Mouse (Mus musculus) spleen, postnatal 36 days (tissue): ENCODE measurements at regions not wholly inside any gene's neighbourhood (a gene's known extent, or its start where the extent isn't known, plus 50 kb on each side); places are given as distances from the start of the nearest gene placed in this dataset.

Experiments
- DNase-seq, 2 experiments: peaks; one replicate each; pipeline ENCODE4 v3.0.0; 2022; ENCODE audit warnings: low spot score in 2 of 2, mixed read lengths in 1 of 2

DNA sequence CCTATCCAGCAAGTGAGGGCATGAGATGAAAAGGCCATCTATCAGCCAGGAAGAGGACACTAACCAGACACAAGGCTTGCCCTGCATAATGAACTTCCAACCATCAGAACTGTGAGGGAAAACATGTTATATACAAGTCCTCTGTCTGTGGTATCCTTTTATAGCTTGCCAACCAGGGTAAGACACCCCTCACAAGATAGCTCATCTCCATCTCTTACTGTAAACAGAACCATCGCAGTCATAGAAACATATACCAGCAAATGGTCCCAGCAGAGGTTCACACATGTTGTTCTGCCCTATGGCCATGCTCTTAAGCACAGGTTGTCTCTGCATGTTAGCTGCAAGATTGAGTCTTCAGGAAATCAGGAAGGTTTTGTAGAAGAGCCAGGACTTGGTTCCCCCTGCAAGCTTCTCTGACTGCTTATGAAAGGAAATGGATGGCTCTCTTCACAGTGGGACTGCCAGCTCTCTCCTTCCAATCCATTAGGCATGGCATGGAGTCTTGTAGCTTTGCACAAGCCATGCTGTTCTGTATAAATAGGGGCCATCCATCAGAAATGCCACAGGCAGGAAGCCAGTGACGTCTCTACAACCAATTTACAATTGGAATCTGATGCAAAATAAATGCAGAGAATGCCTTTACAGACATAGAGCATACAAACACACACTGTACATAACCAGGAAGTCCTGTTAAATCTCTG lies 1514.0 kb upstream of the Lrrc6 start:
- no peak for DNase-seq

DNA sequence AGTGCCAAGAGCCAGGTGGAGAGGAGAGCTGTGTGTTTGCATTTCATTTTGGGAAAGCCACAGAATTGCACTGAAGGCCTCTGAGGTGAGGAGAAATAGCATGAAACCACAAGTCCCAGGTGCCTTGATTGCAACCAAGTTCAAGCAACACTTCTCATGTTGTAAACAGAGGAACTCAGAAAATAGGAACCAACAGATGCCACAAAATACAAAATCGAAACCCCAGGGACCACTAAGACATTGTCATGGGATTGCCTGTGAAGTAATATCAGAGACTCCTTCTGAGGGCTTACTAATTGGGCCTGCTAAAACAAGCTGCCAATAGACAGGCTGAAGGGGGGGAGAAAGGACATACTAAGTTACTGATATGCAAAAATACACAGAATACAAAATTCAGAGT lies 1510.5 kb upstream of the Lrrc6 start:
- DNase-seq = no peak

- no peak for DNase-seq
Observed at GRCm38 (mm10) chr15:68010189-68010588, 1509.5 kb upstream of the Lrrc6 start.

DNA sequence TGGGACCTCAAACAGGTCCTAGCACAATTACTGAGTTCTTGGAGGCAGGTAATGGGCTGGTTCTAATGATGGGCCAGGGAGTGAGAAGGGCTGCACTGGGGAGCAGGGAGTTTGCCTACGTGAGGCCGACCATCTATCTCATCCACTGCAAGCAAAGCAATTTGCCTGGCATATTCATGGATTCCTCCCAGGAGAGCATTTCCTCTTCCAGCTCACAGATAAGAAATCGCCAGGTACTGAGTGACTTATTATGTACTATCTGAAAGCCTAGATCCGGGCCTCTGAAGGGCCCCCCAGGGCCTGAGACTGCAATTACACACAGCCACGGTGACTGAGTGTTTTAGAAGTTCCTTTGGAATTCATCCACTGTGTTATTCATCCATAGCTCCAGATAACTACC lies 1504.1 kb upstream of the Lrrc6 start:
- DNase-seq = no peak

DNA sequence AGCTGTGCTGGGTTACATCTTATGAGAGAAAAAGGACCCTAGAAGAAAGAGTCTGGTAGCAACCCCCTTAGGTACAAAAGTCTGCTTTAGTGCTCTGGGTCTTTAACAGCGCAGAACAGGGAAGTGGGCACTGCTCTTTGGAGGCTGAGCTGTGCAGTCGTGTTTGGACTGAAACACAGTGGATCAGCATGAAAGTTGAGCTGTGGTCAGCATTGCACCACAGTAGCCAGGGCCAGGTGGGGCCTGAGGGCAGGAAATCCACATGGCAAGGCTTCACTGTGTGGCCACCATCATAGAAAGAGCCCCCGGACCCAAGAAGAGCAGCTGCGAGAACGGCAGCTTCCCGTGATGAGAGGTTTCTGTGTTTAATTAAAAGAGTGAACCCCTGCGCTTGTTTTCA lies 1495.8 kb upstream of the Lrrc6 start:
- no peak for DNase-seq

GRCm38 (mm10) chr15:67989428-67990272 lies 1488.9 kb upstream of the Lrrc6 start:
- no peak for DNase-seq

DNA sequence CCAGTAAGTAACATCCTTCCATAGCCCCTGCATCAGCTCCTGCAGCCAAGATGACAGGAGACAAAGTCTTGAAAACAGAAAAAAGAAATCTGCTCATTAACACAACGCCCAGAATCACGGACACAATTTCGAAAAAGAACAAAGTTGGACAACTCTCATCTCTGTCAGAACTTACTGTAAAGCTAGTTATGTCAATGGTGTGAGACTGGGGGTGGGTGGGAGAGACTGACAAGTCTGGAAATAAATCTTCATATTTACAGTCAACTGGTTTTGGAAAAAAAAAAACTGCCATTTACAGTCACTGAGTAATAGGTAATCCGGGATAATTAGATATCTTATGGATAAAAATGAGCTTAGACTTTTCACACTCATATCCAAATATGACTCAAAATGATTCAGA lies 1487.2 kb upstream of the Lrrc6 start:
- no peak for DNase-seq

- no peak for DNase-seq
Observed at GRCm38 (mm10) chr15:67983253-67983652, 1482.5 kb upstream of the Lrrc6 start.

- DNase-seq = no peak
Observed at GRCm38 (mm10) chr15:67981876-67982275, 1481.2 kb upstream of the Lrrc6 start.

GRCm38 (mm10) chr15:67979451-67979850 lies 1478.7 kb upstream of the Lrrc6 start:
- DNase-seq = no peak

- no peak for DNase-seq
Observed at GRCm38 (mm10) chr15:67977210-67977609, 1476.5 kb upstream of the Lrrc6 start.

- no peak for DNase-seq
Observed at GRCm38 (mm10) chr15:67971998-67972397, 1471.3 kb upstream of the Lrrc6 start.

DNA sequence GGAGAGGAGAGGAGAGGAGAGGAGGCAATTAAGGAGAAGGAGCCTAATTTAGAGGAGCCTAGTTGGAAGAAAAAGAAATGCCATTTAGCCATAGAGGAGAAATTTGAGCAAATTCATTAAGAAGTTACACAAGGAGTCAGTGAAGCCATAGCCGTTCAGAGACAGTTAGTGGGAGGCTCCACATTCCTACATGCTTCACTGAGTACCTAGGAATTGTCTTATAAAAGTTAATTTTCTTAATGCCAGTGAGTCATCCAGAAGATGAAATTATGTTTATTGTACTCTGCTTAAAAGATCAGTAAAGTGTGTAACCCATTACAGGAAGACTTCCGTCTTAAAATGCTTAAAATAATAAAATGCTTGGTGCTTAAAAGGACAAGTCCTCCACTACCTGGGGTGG lies 1453.5 kb upstream of the Lrrc6 start:
- DNase-seq = no peak

DNA sequence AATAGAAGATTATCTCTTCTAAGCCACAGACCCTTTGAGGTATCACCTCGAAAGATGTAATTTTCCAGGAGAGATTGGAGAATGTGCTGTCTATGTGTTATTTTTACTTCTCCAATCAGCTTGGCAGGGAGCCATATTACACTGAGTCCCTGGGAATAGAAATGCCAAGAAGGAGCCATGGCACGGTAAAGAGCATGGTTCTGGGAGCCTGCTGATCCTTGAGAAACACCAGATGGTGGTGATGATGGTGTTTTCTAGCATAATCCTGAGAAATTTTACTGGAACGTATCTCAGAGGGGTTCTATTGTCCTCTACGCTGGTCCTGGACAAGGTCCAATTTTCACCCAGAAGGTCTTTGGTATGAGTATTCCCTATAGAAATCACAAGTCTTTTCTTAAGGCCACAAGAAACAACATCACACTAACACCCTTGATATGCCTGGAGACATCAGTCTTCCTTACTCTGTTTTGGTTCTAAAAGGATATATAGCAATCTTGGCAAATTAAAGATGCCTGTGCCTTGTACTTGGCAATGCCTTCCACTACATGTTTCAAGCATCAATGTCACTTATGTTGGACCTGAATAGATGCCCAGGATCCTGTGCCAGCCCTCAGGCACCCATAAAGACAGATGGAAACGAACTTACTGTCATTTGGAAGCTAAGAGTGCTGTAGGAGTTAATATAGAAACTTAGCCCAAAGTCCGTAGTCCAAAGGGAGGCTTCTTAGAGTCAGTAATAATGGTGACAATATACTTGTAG lies 1449.8 kb upstream of the Lrrc6 start:
- no peak for DNase-seq

DNA sequence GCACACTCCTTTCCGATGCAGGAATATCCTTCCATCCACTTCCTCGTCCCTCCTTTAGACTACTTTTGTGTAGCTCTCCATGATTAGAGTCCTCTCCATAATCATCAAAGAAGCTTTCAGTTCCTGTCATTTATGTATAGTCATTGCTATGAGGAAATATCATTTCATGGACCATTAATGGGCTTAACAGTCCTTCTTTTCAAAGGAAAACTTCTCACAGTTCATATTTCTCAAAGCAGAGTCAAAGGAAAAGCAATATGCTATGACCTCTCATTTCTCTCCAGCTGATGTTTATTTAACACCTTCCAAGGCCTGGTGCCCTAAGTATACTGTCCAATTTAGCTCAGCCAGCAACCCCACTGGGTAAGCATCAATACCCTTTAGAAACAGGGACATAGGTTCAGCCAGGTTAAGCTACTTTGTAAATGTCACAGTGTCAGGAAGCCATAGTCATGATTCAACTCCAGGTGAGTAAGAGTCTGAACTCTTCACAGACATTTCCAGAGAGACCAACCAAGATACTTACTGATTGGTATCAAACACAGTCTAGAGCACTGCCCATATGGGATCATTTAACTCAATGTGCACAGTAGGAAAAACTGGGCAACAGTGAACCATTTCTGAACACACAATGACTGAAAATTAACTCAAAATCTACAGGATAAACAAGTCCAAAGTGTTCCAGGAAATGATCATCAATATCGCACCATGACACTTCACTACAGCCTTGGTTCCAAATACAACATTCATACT lies 1443.8 kb upstream of the Lrrc6 start:
- DNase-seq = no peak

DNA sequence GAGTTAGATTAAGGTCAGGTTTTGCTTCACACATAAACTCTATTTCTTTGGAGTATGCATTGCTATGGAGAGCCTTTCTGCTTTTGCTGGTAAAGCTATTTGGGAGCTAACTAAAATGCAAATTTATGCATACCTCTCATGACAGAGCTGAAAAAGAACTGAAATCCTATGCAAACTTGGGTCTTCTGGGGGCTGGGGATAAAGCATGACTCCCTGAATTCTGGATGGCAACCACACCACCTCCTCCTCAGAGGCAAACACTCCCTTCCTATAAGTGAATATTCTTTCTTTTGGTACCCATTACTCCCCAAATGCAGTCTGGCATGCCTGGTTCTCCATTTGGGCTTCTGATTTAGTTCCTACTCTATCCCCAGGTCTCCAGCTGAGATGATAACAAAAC lies 1442.3 kb upstream of the Lrrc6 start:
- DNase-seq = no peak

DNA sequence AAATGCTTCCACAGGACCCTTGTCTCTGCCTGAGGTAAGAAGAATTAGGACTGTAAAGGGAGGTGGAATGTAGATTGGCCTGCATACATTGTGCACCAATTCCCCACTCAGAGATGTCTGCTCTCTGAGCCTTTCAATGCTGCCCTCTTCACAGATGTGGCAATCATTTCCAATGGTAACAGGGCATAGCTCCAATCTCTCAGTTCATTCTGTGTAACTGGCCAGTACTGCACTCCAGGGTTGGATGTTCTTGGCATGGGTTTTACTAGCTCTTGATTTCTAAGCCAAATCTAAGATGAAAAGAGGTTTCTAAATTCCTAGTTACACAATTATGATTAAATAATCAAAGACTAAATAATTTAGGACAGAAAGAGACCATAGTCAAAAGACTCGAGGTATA lies 1439.8 kb upstream of the Lrrc6 start:
- no peak for DNase-seq

GRCm38 (mm10) chr15:67924885-67925284 lies 1424.2 kb upstream of the Lrrc6 start:
- DNase-seq = no peak

GRCm38 (mm10) chr15:67907034-67907433 lies 1406.3 kb upstream of the Lrrc6 start:
- DNase-seq = no peak

- no peak for DNase-seq
Observed at GRCm38 (mm10) chr15:67905279-67905678, 1404.6 kb upstream of the Lrrc6 start.

- no peak for DNase-seq
Observed at GRCm38 (mm10) chr15:67904646-67905045, 1403.9 kb upstream of the Lrrc6 start.

GRCm38 (mm10) chr15:67902982-67903381 lies 1402.3 kb upstream of the Lrrc6 start:
- DNase-seq = peak; percentile 19 to 32
